Mouse (Mus musculus) liver, postnatal 0 days (tissue): ENCODE measurements around the gene Dysf.

ENCODE experiments used
- CTCF ChIP-seq: sonication (generic); IDR thresholded peaks from 2 replicates; pipeline ENCODE4 v1.5.1; 2016; ENCODE audit warnings: antibody characterized with exemption, low read depth
- EP300 ChIP-seq: IDR thresholded peaks from 2 replicates; pipeline ENCODE4 v1.6.1; 2016; ENCODE audit warnings: antibody characterized with exemption, low read depth, mild to moderate bottlenecking

DNA sequence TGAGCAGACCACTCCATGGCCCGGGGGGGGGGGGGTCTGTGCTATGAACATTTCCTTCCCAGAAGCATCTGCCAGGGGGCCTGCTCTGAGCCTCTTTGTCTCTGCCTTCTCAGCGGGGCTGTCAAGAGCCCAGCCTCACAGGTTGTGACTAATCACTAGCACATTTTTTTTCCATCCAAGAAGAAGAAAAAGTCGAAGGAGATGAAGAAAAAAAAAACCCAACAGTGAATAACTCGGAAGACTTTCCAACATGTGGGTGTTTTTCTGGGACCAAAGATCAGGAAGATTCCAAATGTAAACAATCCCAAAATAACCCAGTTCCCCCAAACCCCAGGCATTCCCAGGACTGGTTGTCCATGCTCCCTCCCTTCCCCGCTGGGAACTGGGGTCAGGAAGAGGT lies 238.6 kb downstream of the Dysf start:
- no peak for TF ChIP-seq EP300
- no peak for TF ChIP-seq CTCF
